ENCODE assay signal across 13 mouse cellular contexts in the genomic region with DNA sequence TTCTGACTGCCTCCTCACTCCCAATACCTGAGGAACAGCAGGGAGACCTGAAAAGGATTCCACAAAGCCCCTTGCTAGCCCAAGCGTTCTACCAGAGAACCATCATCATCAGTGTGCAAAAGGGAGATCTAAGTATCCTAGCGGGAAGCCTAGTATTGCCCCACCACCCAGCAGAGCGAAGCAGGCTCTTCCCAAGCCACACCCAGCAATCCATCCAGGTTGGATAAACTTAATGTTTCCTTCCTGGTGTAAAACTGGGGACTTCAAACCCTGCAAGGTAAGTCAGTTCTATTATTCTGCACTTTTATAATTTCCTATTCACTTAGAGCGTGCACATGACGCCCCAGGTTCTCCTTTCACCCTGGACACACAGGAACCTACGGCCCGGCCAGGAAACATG.
"Had no signal": no experiment of that assay in that cellular context is flagged by ENCODE, and none has a peak within 500 bp of the region (broad histone marks: within the 10 kb centered on the region; RNA-seq: fewer than 3 reads in every experiment).

No protein-coding gene starts in this region.

- H3K27ac ChIP-seq: kidney, embryonic 15.5 days; limb, embryonic 13.5 days; liver, embryonic 14.5 days; macrophage had no signal

- H3K9ac ChIP-seq: kidney, embryonic 15.5 days; limb, embryonic 13.5 days; liver, embryonic 14.5 days; lung, embryonic 14.5 days had no signal

- DNase-seq: kidney, postnatal 14 days; layer of hippocampus, adult 9-11 months; layer of hippocampus, postnatal 36 days; lung, embryonic 14.5 days; lung, postnatal 14 days; thymus, postnatal 36 days had no signal

- H3K4me2 ChIP-seq: kidney, embryonic 15.5 days; limb, embryonic 13.5 days; lung, embryonic 14.5 days; midbrain, embryonic 11.5 days had no signal

- ATAC-seq: midbrain, embryonic 16.5 days had no signal

- H3K36me3 ChIP-seq: kidney, embryonic 15.5 days had no signal

- H3K9me3 ChIP-seq: kidney, embryonic 15.5 days; limb, embryonic 13.5 days; megakaryocyte, embryonic 14.5 days had no signal

- H3K4me3 ChIP-seq: kidney, embryonic 15.5 days; limb, embryonic 13.5 days; megakaryocyte, embryonic 14.5 days had no signal
